Mouse (Mus musculus) hindbrain, embryonic 16.5 days (tissue): ENCODE measurements around the gene Nubpl. TPM values are rescaled to one million over a fixed set of nuclear protein-coding genes. Genes with fewer than 3 reads are reported as not detected.

Experiments used
- ATAC-seq: fragments of 200-750 bp; cut with Nextera tagmentation; 2 replicates; pipeline ENCODE4 v1.8.0; 2017; ENCODE audit warnings: moderate TSS enrichment, moderate library complexity
- H3K27ac ChIP-seq: fragments of 300-500 bp; sonication (generic); 2 replicates; pipeline ENCODE4 v1.5.1; 2014; ENCODE audit warnings: low read depth, mild to moderate bottlenecking, control low read depth, low read length, moderate library complexity
- H3K27me3 ChIP-seq: fragments of 300-500 bp; sonication (generic); replicated peaks from 2 replicates; pipeline ENCODE4 v1.6.1; 2014; ENCODE audit warnings: low read length; ENCODE audit not compliant: control insufficient read depth, insufficient read depth
- H3K36me3 ChIP-seq: fragments of 300-500 bp; sonication (generic); 2 replicates; pipeline ENCODE4 v1.6.1; 2014; ENCODE audit warnings: mild to moderate bottlenecking, low read length, moderate library complexity, mixed read lengths; ENCODE audit not compliant: control insufficient read depth, insufficient read depth
- H3K4me1 ChIP-seq: fragments of 300-500 bp; sonication (generic); 2 replicates; pipeline ENCODE4 v1.6.1; 2014; ENCODE audit warnings: low read depth, low read length; ENCODE audit not compliant: control insufficient read depth, insufficient read depth
- H3K4me2 ChIP-seq: fragments of 300-500 bp; sonication (generic); 2 replicates; pipeline ENCODE4 v1.6.1; 2014; ENCODE audit warnings: mild to moderate bottlenecking, low read length, control low read depth, moderate library complexity
- H3K4me3 ChIP-seq: fragments of 300-500 bp; sonication (generic); 2 replicates; pipeline ENCODE4 v1.5.1; 2014; ENCODE audit warnings: mild to moderate bottlenecking, low read length, control low read depth, moderate library complexity
- H3K9ac ChIP-seq: fragments of 300-500 bp; sonication (generic); 2 replicates; pipeline ENCODE4 v1.6.1; 2014; ENCODE audit warnings: low read depth, mild to moderate bottlenecking, control low read depth, low read length, moderate library complexity
- H3K9me3 ChIP-seq: fragments of 300-500 bp; sonication (generic); 2 replicates; pipeline ENCODE4 v1.6.1; 2014; ENCODE audit warnings: mild to moderate bottlenecking, low read length, moderate library complexity; ENCODE audit not compliant: control insufficient read depth
- WGBS: fragments of 180-500 bp; shearing (Covaris S2); extraction: QIAGEN DNeasy Blood & Tissue Kit; methylation state at CpG from one replicate; pipeline ENCODE4 v1.1.7; 2014; 5-methylcytosine and 5-hydroxymethylcytosine counted together
- polyA plus RNA-seq: library from polyadenylated mRNA; unstranded; fragments of >200 nt; fragmentation: Nextera tagmentation; extraction: Ambion mirVana; gene quantifications from 2 replicates; pipeline ENCODE4 v1.2.1, GENCODE M21; 2015

Nubpl gene
- polyA plus RNA-seq, 1 experiment from 2014 or later, result 8.7 TPM

GRCm38 (mm10) chr12:52298683-52299082, 201.1 kb downstream of the Nubpl start:
- Histone ChIP-seq H3K9ac (no peak overlapping the region), H3K4me2 (no peak overlapping the region), H3K4me3 (no peak overlapping the region), H3K4me1 (no peaks in the 10 kb centered on the region), H3K9me3 (no peaks in the 10 kb centered on the region), H3K27me3 (no peaks in the 10 kb centered on the region), H3K36me3 (no peaks in the 10 kb centered on the region), H3K27ac (no peak overlapping the region)
- WGBS, result 60% methylated on average over 1 of the region's 1 CpGs
- ATAC-seq, result no peak

- no peak for ATAC-seq
- H3K4me1 ChIP-seq, result no peaks in the 10 kb centered on the region
- WGBS, result 92% methylated on average over 2 of the region's 2 CpGs
Measured at GRCm38 (mm10) chr12:52302961-52303360, 205.4 kb downstream of the Nubpl start.

GRCm38 (mm10) chr12:52306348-52306747, 208.8 kb downstream of the Nubpl start:
- ATAC-seq, result no peak
- Histone ChIP-seq H3K27me3 (no peaks in the 10 kb centered on the region), H3K4me1 (no peaks in the 10 kb centered on the region), H3K4me3 (no peak overlapping the region), H3K9me3 (no peaks in the 10 kb centered on the region), H3K4me2 (no peak overlapping the region), H3K9ac (no peak overlapping the region), H3K27ac (no peak overlapping the region), H3K36me3 (no peaks in the 10 kb centered on the region)
- WGBS, result 95% methylated on average over 7 of the region's 7 CpGs

More at GRCm38 (mm10) chr12:52302961-52303360, 205.4 kb downstream of the Nubpl start:
- no peaks in the 10 kb centered on the region for H3K36me3 ChIP-seq
- no peak overlapping the region for H3K27ac ChIP-seq
- no peak overlapping the region for H3K4me3 ChIP-seq
- no peak overlapping the region for H3K9ac ChIP-seq
- H3K9me3 ChIP-seq, result no peaks in the 10 kb centered on the region
- no peak overlapping the region for H3K4me2 ChIP-seq
- no peaks in the 10 kb centered on the region for H3K27me3 ChIP-seq

GRCm38 (mm10) chr12:52307331-52307982, 209.9 kb downstream of the Nubpl start:
- Histone ChIP-seq H3K9me3 (peaks cover under 1% of the 10 kb centered on the region; the same call in 1 of the 2 replicates), H3K27me3 (no peaks in the 10 kb centered on the region), H3K27ac (no peak overlapping the region), H3K4me1 (no peaks in the 10 kb centered on the region), H3K4me2 (no peak overlapping the region), H3K4me3 (no peak overlapping the region), H3K9ac (no peak overlapping the region), H3K36me3 (no peaks in the 10 kb centered on the region)
- 80% methylated on average over 10 of the region's 10 CpGs for WGBS
- ATAC-seq, result no peak

GRCm38 (mm10) chr12:52308628-52309027, 211.1 kb downstream of the Nubpl start:
- no peak overlapping the region for H3K27ac ChIP-seq
- WGBS, result 93% methylated on average over 7 of the region's 7 CpGs
- peaks cover 9% of the 10 kb centered on the region for H3K9me3 ChIP-seq
- no peak overlapping the region for H3K9ac ChIP-seq
- H3K4me1 ChIP-seq, result no peaks in the 10 kb centered on the region
- H3K4me2 ChIP-seq, result no peak overlapping the region
- no peak for ATAC-seq
- H3K27me3 ChIP-seq, result no peaks in the 10 kb centered on the region
- H3K4me3 ChIP-seq, result no peak overlapping the region
- H3K36me3 ChIP-seq, result no peaks in the 10 kb centered on the region

- WGBS, result 96% methylated on average over 3 of the region's 3 CpGs
- peaks cover 9% of the 10 kb centered on the region for H3K9me3 ChIP-seq
- H3K36me3 ChIP-seq, result no peaks in the 10 kb centered on the region
Measured at GRCm38 (mm10) chr12:52314818-52315217, 217.3 kb downstream of the Nubpl start.

GRCm38 (mm10) chr12:52317635-52318034, 220.1 kb downstream of the Nubpl start:
- Histone ChIP-seq H3K4me3 (no peak overlapping the region), H3K4me2 (no peak overlapping the region), H3K4me1 (no peaks in the 10 kb centered on the region), H3K9ac (no peak overlapping the region), H3K9me3 (peaks cover 7% of the 10 kb centered on the region), H3K36me3 (no peaks in the 10 kb centered on the region), H3K27ac (no peak overlapping the region), H3K27me3 (no peaks in the 10 kb centered on the region)
- WGBS, result 81% methylated on average over 6 of the region's 6 CpGs
- ATAC-seq, result no peak

More at GRCm38 (mm10) chr12:52314818-52315217, 217.3 kb downstream of the Nubpl start:
- no peak overlapping the region for H3K4me2 ChIP-seq
- no peaks in the 10 kb centered on the region for H3K27me3 ChIP-seq
- no peaks in the 10 kb centered on the region for H3K4me1 ChIP-seq
- H3K4me3 ChIP-seq, result no peak overlapping the region
- no peak overlapping the region for H3K9ac ChIP-seq
- no peak overlapping the region for H3K27ac ChIP-seq
- no peak for ATAC-seq

GRCm38 (mm10) chr12:52318426-52318825, 220.9 kb downstream of the Nubpl start:
- Histone ChIP-seq H3K9me3 (no peaks in the 10 kb centered on the region), H3K27ac (no peak overlapping the region), H3K4me3 (no peak overlapping the region), H3K4me1 (no peaks in the 10 kb centered on the region), H3K9ac (no peak overlapping the region), H3K36me3 (no peaks in the 10 kb centered on the region), H3K4me2 (no peak overlapping the region), H3K27me3 (no peaks in the 10 kb centered on the region)
- 58% methylated on average over 9 of the region's 9 CpGs for WGBS
- ATAC-seq, result no peak

GRCm38 (mm10) chr12:52319156-52319555, 221.6 kb downstream of the Nubpl start:
- H3K4me2 ChIP-seq, result no peak overlapping the region
- 89% methylated on average over 6 of the region's 6 CpGs for WGBS
- no peaks in the 10 kb centered on the region for H3K4me1 ChIP-seq
- ATAC-seq, result no peak
- no peaks in the 10 kb centered on the region for H3K27me3 ChIP-seq
- H3K9me3 ChIP-seq, result no peaks in the 10 kb centered on the region
- no peak overlapping the region for H3K9ac ChIP-seq
- no peak overlapping the region for H3K27ac ChIP-seq
- H3K4me3 ChIP-seq, result no peak overlapping the region
- no peaks in the 10 kb centered on the region for H3K36me3 ChIP-seq
